Mouse (Mus musculus) forebrain, embryonic 14.5 days (tissue): ENCODE measurements around the gene Prph. TPM values are rescaled to one million over a fixed set of nuclear protein-coding genes. Genes with fewer than 3 reads are reported as not detected.

Source experiments
- ATAC-seq: fragments of 200-750 bp; cut with Nextera tagmentation; 2 replicates; pipeline ENCODE4 v1.8.0; 2017; ENCODE audit warnings: mild to moderate bottlenecking, moderate library complexity
- DNase-seq: peaks from one replicate; pipeline ENCODE4 v3.0.0-alpha.2; 2015; ENCODE audit warnings: low spot score
- H3K27ac ChIP-seq: fragments of 300-500 bp; sonication (generic); 2 replicates; pipeline ENCODE4 v1.5.1; 2014; ENCODE audit warnings: low read depth, mild to moderate bottlenecking, control low read depth, low read length, moderate library complexity
- H3K27me3 ChIP-seq: fragments of 300-500 bp; sonication (generic); replicated peaks from 2 replicates; pipeline ENCODE4 v1.6.1; 2014; ENCODE audit warnings: low read length, control low read depth, mixed read lengths; ENCODE audit not compliant: control insufficient read depth, insufficient read depth
- H3K36me3 ChIP-seq: fragments of 300-500 bp; sonication (generic); 2 replicates; pipeline ENCODE4 v1.6.1; 2014; ENCODE audit warnings: low read length, control low read depth; ENCODE audit not compliant: control insufficient read depth, insufficient read depth
- H3K4me1 ChIP-seq: fragments of 300-500 bp; sonication (generic); 2 replicates; pipeline ENCODE4 v1.6.1; 2014; ENCODE audit warnings: antibody characterized with exemption, low read length, control low read depth; ENCODE audit not compliant: control insufficient read depth, insufficient read depth
- H3K4me2 ChIP-seq: fragments of 300-500 bp; sonication (generic); 2 replicates; pipeline ENCODE4 v1.6.1; 2014; ENCODE audit warnings: mild to moderate bottlenecking, control low read depth, low read length
- H3K4me3 ChIP-seq: fragments of 300-500 bp; sonication (generic); 2 replicates; pipeline ENCODE4 v1.5.1; 2014; ENCODE audit warnings: low read depth, low read length, control low read depth
- H3K9ac ChIP-seq: fragments of 300-500 bp; sonication (generic); 2 replicates; pipeline ENCODE4 v1.6.1; 2014; ENCODE audit warnings: mild to moderate bottlenecking, low read length, control low read depth, moderate library complexity
- H3K9me3 ChIP-seq: fragments of 300-500 bp; sonication (generic); replicated peaks from 2 replicates; pipeline ENCODE4 v1.6.1; 2016; ENCODE audit warnings: low read length, control low read depth, mixed read lengths; ENCODE audit not compliant: control insufficient read depth
- WGBS: fragments of 180-500 bp; shearing (Covaris S2); extraction: QIAGEN DNeasy Blood & Tissue Kit; methylation state at CpG from one replicate; pipeline ENCODE4 v1.1.7; 2014; 5-methylcytosine and 5-hydroxymethylcytosine counted together
- polyA plus RNA-seq: library from polyadenylated mRNA; unstranded; fragments of >200 nt; fragmentation: Nextera tagmentation; extraction: Ambion mirVana; gene quantifications from 2 replicates; pipeline ENCODE4 v1.2.1, GENCODE M21; 2014

Prph gene
- polyA plus RNA-seq, 1 experiment from 2014 or later = 1.0 TPM

DNA sequence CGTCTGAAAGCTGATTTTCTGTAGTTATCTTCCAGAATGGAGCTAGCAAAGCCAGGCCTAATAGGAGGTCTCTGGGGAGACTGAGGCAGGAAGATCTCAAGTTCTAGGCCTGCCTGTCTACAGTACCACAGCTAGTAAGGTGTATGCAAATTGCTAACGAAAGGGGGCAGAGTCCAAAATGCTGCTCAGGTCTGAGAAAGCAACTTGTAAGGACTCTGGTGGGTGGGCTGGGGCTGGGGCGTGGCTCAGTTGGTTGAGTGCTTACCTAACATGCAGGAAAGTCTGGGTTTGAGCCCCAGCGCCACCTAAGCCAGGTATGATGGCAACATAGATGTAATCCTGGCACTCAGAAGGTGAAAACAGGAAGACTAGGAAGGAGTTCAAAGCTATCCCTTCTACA is 34.8 kb upstream of the Prph start:
- Histone ChIP-seq H3K4me2 (no peak overlapping the region), H3K4me3 (no peak overlapping the region), H3K4me1 (peaks cover 4% of the 10 kb centered on the region), H3K9me3 (peaks cover 3% of the 10 kb centered on the region; the same call in 1 of the 2 replicates), H3K27me3 (no peaks in the 10 kb centered on the region), H3K9ac (no peak overlapping the region), H3K27ac (no peak overlapping the region), H3K36me3 (no peaks in the 10 kb centered on the region)
- ATAC-seq (no peak), DNase-seq (no peak)
- 91% methylated on average over 4 of the region's 4 CpGs for WGBS

DNA sequence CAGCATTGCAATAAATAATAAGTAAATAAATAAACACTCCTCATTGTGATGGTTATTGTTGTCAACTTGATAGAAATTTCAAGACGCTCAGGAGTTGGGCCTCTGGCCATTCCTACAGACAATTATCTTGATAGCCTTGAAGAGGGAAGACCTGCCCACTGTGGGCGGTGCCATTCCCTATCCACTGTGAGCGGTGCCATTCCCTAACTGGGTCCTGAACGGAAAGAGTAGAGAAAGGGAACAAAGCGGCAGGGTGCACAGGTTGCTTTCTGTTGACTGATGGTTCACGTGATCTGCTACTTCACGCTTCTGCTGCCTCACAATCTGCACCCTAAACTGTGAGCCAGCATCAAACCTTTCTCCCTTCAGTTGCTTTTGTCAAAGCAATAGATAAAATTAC is 33.7 kb upstream of the Prph start:
- Histone ChIP-seq H3K9me3 (peaks cover 3% of the 10 kb centered on the region; the same call in 1 of the 2 replicates), H3K4me1 (peaks cover 4% of the 10 kb centered on the region), H3K4me2 (no peak overlapping the region), H3K9ac (no peak overlapping the region), H3K27ac (no peak overlapping the region), H3K4me3 (no peak overlapping the region), H3K27me3 (no peaks in the 10 kb centered on the region), H3K36me3 (no peaks in the 10 kb centered on the region)
- ATAC-seq (no peak), DNase-seq (no peak)
- WGBS = 94% methylated on average over 7 of the region's 7 CpGs

DNA sequence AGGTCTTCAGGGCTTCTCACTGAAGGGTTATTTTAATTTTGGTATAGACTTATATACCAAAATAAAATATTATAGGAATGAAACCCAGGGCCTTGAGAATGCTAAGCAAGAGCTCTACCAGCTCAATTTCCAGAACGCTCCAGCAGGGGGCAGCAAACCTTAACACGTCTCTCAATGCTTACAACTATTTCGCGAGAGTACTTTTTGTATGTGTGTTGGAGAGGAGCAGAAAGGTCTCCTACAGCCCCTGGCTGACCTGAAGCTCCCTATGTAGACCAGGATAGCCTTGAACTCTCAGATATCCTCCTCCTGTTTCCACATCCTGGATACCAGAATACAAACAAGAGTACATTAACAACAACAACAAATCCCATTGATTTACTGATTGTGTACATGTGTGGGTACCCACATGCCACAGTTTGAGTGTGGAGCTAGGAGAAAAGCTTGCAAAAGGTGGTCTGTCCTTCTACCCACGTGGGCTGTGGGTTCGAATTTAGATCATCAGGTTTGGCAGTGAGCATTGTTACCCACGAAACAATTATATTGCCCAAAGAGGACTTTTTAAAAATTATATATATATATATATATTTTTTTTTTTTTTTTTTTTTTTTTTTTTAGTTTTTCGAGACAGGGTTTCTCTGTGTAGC is 30.2 kb upstream of the Prph start:
- WGBS = 21% methylated on average over 7 of the region's 8 CpGs
- Histone ChIP-seq H3K27ac (no peak overlapping the region), H3K4me3 (no peak overlapping the region), H3K4me2 (no peak overlapping the region), H3K27me3 (no peaks in the 10 kb centered on the region), H3K9ac (no peak overlapping the region), H3K36me3 (no peaks in the 10 kb centered on the region), H3K4me1 (peaks cover 6% of the 10 kb centered on the region), H3K9me3 (peaks cover 3% of the 10 kb centered on the region; the same call in 1 of the 2 replicates)
- ATAC-seq (no peak), DNase-seq (peak; percentile 91)

DNA sequence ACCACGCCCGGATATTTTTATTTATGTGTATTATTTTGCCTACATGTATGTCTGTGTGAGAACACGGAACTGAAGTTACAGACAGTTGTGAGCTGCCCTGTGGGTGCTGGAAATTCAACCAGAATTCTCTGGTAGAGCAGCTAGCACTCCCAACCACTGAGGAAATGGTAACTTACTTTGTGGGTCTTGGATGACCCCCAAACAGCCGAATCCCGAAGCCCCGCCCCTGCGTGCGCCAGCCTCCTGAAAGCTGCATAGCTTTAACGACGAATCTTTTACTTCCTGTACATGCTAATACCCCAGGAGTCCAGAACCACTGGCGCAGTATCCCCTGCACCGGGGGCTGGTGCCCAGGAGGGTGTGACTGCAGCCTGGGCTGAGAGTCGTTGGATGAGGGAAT is 29.6 kb upstream of the Prph start:
- H3K4me3 ChIP-seq = no peak overlapping the region
- ATAC-seq = no peak
- no peak for DNase-seq
- no peaks in the 10 kb centered on the region for H3K27me3 ChIP-seq
- no peak overlapping the region for H3K9ac ChIP-seq
- H3K9me3 ChIP-seq = peaks cover 3% of the 10 kb centered on the region; the same call in 1 of the 2 replicates
- H3K4me1 ChIP-seq = peaks cover 11% of the 10 kb centered on the region
- no peak overlapping the region for H3K27ac ChIP-seq
- no peaks in the 10 kb centered on the region for H3K36me3 ChIP-seq
- no peak overlapping the region for H3K4me2 ChIP-seq
- WGBS = 90% methylated on average over 13 of the region's 13 CpGs

DNA sequence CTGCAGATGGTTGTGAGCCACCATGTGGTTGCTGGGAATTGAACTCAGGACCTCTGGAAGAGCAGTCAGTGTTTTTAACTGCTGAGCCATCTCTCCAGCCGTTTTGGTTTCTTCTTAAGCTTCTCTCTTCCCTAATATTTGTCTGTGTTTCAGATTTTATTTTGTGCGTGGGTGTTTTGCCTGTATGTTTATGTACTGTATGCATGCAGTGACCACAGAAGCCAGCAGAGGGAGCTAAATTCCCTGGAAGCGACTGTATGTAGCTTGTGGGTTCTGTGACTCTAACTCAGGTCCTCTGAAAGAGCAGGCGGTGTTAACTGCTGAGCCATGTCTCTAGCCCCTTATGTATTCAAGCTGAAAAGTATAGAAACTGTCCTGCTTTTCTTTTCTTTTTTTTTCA is 28.7 kb upstream of the Prph start:
- no peak overlapping the region for H3K4me3 ChIP-seq
- H3K4me1 ChIP-seq = peaks cover 12% of the 10 kb centered on the region
- no peak overlapping the region for H3K27ac ChIP-seq
- ATAC-seq = no peak
- H3K36me3 ChIP-seq = no peaks in the 10 kb centered on the region
- 56% methylated on average over 4 of the region's 4 CpGs for WGBS
- no peak overlapping the region for H3K4me2 ChIP-seq
- no peak overlapping the region for H3K9ac ChIP-seq
- H3K9me3 ChIP-seq = peaks cover 2% of the 10 kb centered on the region; the same call in 1 of the 2 replicates
- peak; percentile 48 for DNase-seq
- H3K27me3 ChIP-seq = no peaks in the 10 kb centered on the region

DNA sequence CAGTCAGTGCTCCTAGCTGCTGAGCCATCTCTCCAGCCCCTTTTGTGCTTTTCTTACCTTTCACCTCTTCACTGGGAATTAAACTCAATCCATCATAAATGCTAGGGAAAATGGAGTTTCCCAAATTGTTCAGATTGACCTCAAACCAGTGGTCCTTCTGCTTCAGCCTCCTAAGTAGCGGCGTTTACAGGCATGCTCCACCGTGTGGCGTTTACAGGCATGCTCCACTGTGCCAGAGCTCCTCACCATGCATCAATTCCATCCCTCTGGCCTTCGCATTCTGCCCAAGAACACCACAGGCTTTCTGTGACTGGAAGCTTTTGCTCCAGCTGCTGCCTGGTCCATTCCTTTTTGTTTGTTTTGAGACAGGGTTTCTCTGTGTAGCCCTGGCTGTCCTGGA is 27.9 kb upstream of the Prph start:
- H3K27ac ChIP-seq = no peak overlapping the region
- DNase-seq (no peak), ATAC-seq (no peak)
- no peak overlapping the region for H3K4me2 ChIP-seq
- H3K9me3 ChIP-seq = no peaks in the 10 kb centered on the region
- no peak overlapping the region for H3K9ac ChIP-seq
- H3K36me3 ChIP-seq = no peaks in the 10 kb centered on the region
- H3K4me3 ChIP-seq = no peak overlapping the region
- WGBS = 72% methylated on average over 5 of the region's 5 CpGs
- H3K27me3 ChIP-seq = no peaks in the 10 kb centered on the region
- peaks cover 14% of the 10 kb centered on the region for H3K4me1 ChIP-seq

DNA sequence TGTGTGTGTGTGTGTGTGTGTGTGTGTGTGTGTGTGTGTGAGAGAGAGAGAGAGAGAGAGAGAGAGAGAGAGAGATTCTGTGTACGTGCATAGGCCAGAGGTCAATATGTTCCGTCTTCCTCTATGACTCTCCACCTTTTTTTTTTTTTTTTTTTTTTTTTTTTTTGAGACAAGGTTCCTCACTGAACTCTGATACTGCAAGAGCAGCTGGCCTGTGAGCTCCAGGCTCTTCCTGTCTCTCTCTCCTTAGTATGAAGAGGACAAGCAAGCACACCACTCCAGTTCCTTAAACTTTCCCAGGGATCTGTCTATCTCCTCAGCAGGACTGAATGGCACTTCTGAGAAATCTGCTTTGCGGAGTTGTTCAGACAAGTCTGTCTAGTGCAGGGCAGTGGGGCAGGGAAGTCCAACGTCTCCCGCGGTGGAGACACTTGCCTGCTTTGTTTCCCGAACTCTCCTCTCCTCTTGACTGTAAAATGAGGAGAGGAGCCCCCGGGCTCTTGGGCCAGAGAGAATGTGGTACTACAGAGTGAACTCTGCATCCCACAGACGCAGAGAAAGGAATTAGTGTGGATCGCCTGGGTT is 26.0 kb upstream of the Prph start:
- DNase-seq (no peak), ATAC-seq (no peak)
- peak overlapping the region; percentile 45 for H3K4me3 ChIP-seq
- H3K27me3 ChIP-seq = no peaks in the 10 kb centered on the region
- H3K4me2 ChIP-seq = peak overlapping the region; percentile 73
- no peaks in the 10 kb centered on the region for H3K36me3 ChIP-seq
- H3K9ac ChIP-seq = peak overlapping the region; percentile 56
- H3K27ac ChIP-seq = no peak overlapping the region
- H3K4me1 ChIP-seq = peaks cover 19% of the 10 kb centered on the region
- WGBS = 12% methylated on average over 10 of the region's 10 CpGs
- H3K9me3 ChIP-seq = no peaks in the 10 kb centered on the region

DNA sequence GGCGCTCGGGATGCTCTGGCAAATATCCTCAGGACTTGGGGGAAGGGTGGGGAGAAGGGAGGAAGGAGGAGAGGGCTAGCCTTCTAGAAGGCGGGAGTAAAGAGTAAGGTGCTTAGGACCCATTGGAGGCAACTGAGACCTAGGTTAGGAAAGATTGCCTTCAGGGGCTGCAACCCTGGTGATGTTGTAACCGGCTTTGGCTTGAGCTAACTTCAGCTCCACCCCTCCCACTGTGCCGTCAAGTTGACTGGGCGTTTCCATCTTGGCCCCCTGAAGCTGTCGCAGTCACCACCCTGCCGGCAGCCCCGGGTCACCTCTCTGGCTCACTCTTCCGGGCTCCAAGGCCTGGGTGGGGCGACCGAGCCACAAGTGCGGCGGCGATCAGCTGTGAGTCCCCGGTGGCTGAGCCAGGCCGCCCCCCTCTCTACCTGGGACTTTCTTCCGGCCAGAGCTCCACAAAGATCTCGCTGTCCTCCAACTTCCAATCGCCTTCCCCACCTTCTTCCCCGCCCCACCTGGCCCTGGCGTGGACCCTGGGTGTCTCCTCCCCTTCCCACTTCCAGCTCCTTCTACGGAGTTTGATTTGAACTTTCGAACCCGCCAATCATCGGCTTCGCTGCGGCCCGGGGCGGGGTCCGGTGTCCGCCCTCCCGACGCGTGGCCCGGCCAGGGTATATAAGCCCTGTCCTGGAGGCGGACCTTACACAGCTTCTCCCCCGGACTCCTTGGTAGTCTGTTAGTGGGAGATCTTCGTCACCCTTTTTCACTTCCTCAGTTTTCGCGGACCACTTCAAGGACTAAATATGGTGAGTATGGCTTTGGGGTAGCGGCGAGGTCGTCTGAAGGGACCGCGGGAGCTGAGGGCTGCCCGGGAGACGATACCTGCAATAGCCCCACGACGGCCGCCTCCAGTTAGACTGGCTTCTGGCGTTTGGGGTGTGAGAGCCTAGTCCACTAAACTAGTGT is 25.1 kb upstream of the Prph start, which contains the start of gene Tuba1c:
TSS of gene Tuba1c (plus strand) at position 273 of the 966 bp plus-strand sequence.
- H3K4me3 ChIP-seq = peak within 1 kb of the TSS; percentile 45
- H3K36me3 ChIP-seq = peaks cover 3% of the 10 kb centered on the region; the same call in 1 of the 2 replicates
- WGBS = under 1% methylated on average over 52 of the region's 52 CpGs
- peaks cover 19% of the 10 kb centered on the region for H3K4me1 ChIP-seq
- no peaks in the 10 kb centered on the region for H3K27me3 ChIP-seq
- peak within 1 kb of the TSS; percentile 73 for H3K4me2 ChIP-seq
- ATAC-seq (peak; percentile 90), DNase-seq (peak; percentile 77)
- no peaks in the 10 kb centered on the region for H3K9me3 ChIP-seq
- peak within 1 kb of the TSS; percentile 56 for H3K9ac ChIP-seq
- H3K27ac ChIP-seq = no peak within 1 kb of the TSS
